Mouse (Mus musculus) limb, embryonic 13.5 days (tissue): ENCODE results near the gene Prss57. TPM values are rescaled to one million over a fixed set of nuclear protein-coding genes. Genes with fewer than 3 reads are reported as not detected.
A peak's percentile ranks its signal among the peaks of the same experiment; 100 is the strongest.

Experiments
- ATAC-seq: fragments of 200-750 bp; cut with Nextera tagmentation; 2 replicates; pipeline ENCODE4 v1.8.0; 2017; ENCODE audit warnings: low read depth, moderate number of reproducible peaks, moderate TSS enrichment; ENCODE audit not compliant: low FRiP score
- H3K27ac ChIP-seq: fragments of 300-500 bp; sonication (generic); 2 replicates; pipeline ENCODE4 v1.5.1; 2015; ENCODE audit warnings: inconsistent platforms, mild to moderate bottlenecking, moderate library complexity
- H3K27me3 ChIP-seq: fragments of 300-500 bp; sonication (generic); 2 replicates; pipeline ENCODE4 v1.6.1; 2015; ENCODE audit warnings: mild to moderate bottlenecking, inconsistent platforms
- H3K36me3 ChIP-seq: fragments of 300-500 bp; sonication (generic); 2 replicates; pipeline ENCODE4 v1.6.1; 2015; ENCODE audit warnings: inconsistent platforms, mild to moderate bottlenecking, moderate library complexity
- H3K4me1 ChIP-seq: fragments of 300-500 bp; sonication (generic); 2 replicates; pipeline ENCODE4 v1.6.1; 2015; ENCODE audit warnings: inconsistent platforms
- H3K4me2 ChIP-seq: fragments of 300-500 bp; sonication (generic); replicated peaks from 2 replicates; pipeline ENCODE4 v1.6.1; 2015; ENCODE audit warnings: inconsistent platforms, mild to moderate bottlenecking, moderate library complexity
- H3K4me3 ChIP-seq: fragments of 300-500 bp; sonication (generic); 2 replicates; pipeline ENCODE4 v1.5.1; 2015; ENCODE audit warnings: moderate library complexity, mild to moderate bottlenecking, inconsistent platforms
- H3K9ac ChIP-seq: fragments of 300-500 bp; sonication (generic); 2 replicates; pipeline ENCODE4 v1.6.1; 2015; ENCODE audit warnings: mild to moderate bottlenecking, inconsistent platforms
- H3K9me3 ChIP-seq: fragments of 300-500 bp; sonication (generic); 2 replicates; pipeline ENCODE4 v1.6.1; 2016; ENCODE audit warnings: inconsistent platforms
- WGBS: fragments of 180-500 bp; shearing (Covaris S2); methylation state at CpG from one replicate; pipeline ENCODE4 v1.1.7; 2015; 5-methylcytosine and 5-hydroxymethylcytosine counted together
- polyA plus RNA-seq: library from polyadenylated mRNA; unstranded; fragments of >200 nt; fragmentation: Nextera tagmentation; extraction: Ambion mirVana; gene quantifications from 2 replicates; pipeline ENCODE4 v1.2.1, GENCODE M21; 2015

Gene Prss57
- polyA plus RNA-seq: 0.11 TPM in 1 of 2 replicates, not detected in the other

DNA sequence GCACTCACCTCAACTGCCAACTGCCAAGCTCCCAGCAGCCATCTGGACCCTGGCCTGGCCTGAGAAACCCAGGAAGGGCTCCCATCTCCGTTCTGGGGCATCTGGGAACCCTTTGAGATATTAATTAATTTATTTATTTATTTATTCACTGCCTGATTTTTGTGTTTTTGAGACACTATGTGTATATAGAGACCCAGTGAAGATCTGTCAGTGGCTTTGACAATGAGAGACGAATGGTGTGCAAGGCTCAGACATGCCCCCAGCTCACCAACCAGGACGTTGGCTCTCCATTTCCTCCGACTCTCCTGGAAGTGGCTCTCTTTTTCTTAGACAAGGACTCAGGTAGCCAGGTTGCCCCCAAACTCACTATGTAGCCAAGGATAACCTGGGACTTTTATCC, at the start of gene Prss57:
Prss57 (minus strand) TSS at position 101 of the 400 bp plus-strand sequence.
- H3K9me3 ChIP-seq: no peaks in the 10 kb centered on the region
- peaks cover 16% of the 10 kb centered on the region for H3K4me1 ChIP-seq
- no peak within 1 kb of the TSS for H3K9ac ChIP-seq
- 82% methylated on average over 4 of the region's 4 CpGs for WGBS
- H3K36me3 ChIP-seq: no peaks in the 10 kb centered on the region; the same call in 1 of the 2 replicates
- ATAC-seq: no peak
- H3K27ac ChIP-seq: no peak within 1 kb of the TSS
- no peak within 1 kb of the TSS for H3K4me2 ChIP-seq
- no peaks in the 10 kb centered on the region; the same call in 1 of the 2 replicates for H3K27me3 ChIP-seq
- no peak within 1 kb of the TSS for H3K4me3 ChIP-seq

DNA sequence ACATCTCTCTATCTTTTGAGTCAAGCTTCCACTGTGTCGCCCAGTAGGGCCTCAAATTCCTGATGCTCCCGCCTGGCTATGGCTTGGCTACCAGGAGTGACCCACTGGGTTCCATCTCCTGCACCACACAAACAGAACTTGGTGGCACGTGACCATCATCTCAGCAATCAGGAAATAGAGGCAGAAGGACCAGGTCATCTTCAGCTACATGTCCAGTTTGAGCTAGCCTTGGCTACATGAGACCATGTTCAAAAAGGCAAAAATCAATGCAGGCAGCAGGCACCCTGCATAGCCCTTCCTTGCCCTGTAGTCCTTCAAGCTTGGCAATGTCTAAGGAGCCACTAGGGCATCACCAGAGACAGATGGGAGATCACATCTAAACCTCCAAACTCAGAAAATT, 49.3 kb upstream of the Prss57 start:
- no peaks in the 10 kb centered on the region for H3K36me3 ChIP-seq
- H3K9ac ChIP-seq: no peak overlapping the region
- no peaks in the 10 kb centered on the region for H3K27me3 ChIP-seq
- H3K4me3 ChIP-seq: no peak overlapping the region
- peak overlapping the region; percentile 72 for H3K4me2 ChIP-seq
- 90% methylated on average over 3 of the region's 3 CpGs for WGBS
- ATAC-seq: no peak
- peak overlapping the region; percentile 97 for H3K27ac ChIP-seq
- H3K4me1 ChIP-seq: peaks cover 32% of the 10 kb centered on the region
- H3K9me3 ChIP-seq: no peaks in the 10 kb centered on the region

DNA sequence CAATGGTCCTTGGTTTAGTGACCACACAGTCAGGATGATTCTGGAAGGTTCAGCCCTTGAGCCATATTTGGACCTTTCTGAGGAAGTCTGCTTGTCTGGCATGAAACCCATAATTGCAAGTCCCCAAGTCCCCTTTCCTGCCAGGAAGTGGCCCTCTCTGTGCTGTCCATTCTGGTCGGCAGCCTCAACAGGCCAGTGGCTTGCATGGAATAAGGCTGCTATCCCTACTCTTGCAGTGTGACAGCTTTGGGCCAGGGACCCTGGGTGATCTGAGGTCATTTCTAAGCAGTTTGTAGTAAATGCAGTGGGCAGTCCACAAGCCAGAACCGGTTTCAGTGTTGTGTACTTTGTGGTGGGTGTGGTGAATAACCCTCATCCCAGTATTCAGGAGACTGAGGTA, 47.4 kb upstream of the Prss57 start:
- Histone ChIP-seq H3K27me3 (no peaks in the 10 kb centered on the region), H3K4me2 (no peak overlapping the region), H3K9ac (no peak overlapping the region), H3K4me1 (peaks cover 25% of the 10 kb centered on the region), H3K4me3 (no peak overlapping the region), H3K36me3 (no peaks in the 10 kb centered on the region), H3K27ac (no peak overlapping the region), H3K9me3 (no peaks in the 10 kb centered on the region)
- WGBS: 59% methylated on average over 2 of the region's 2 CpGs
- no peak for ATAC-seq

DNA sequence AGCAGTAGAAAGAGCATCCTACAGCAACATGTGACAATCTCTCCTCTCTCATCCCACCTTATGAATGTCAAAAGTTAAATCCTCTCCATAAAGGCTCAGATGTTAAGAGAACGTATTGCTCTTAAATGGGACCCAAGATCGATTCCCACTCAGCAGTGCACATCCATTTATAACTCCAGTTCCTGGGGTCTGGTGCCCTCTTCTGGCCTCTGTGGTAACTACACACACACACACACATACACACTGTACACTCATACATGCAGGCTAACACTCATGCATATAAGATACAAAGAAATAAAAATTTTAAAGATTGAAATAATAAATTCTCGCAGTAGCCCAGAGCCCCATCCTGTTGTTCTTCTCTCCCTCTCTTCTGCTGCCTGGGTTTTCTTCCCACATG, 46.2 kb upstream of the Prss57 start:
- H3K4me3 ChIP-seq: no peak overlapping the region
- H3K9ac ChIP-seq: no peak overlapping the region
- 93% methylated on average over 3 of the region's 3 CpGs for WGBS
- no peak overlapping the region for H3K4me2 ChIP-seq
- peaks cover 18% of the 10 kb centered on the region for H3K4me1 ChIP-seq
- no peak overlapping the region for H3K27ac ChIP-seq
- H3K27me3 ChIP-seq: no peaks in the 10 kb centered on the region
- no peaks in the 10 kb centered on the region for H3K9me3 ChIP-seq
- no peaks in the 10 kb centered on the region for H3K36me3 ChIP-seq
- ATAC-seq: no peak

DNA sequence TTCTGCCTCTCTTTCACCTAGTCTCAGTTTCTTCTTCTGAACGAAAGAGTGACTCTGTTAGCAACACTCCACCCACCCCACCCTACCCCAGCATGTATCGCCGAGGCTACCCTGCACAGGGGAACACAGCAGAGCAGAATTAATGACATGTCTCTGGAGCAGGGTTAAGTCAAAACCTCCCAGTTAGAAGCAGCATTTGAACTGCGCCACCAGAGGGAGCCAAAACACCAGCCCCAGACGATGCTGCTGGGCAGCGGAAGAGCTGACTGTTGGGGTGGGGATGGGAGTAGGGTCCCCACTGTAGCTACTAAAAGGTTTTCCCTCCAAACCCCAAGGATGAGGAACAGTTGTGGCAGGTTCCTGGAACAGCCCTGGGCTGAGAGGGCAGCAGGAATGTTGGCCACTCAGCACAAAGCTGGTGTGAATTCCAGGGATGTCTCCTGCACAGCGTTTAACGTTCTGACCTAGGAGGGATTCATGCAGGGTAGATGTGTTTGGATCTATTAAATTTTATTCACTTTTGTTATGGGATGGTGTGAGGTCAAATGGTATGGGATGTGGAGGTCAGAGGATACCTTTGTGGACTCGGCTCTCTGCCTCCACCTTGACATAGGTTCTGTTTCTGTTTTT, 44.1 kb upstream of the Prss57 start:
- 19% methylated on average over 9 of the region's 9 CpGs for WGBS
- Histone ChIP-seq H3K4me2 (no peak overlapping the region), H3K9me3 (no peaks in the 10 kb centered on the region), H3K27me3 (no peaks in the 10 kb centered on the region), H3K9ac (no peak overlapping the region), H3K4me1 (peaks cover 13% of the 10 kb centered on the region; the same call in 1 of the 2 replicates), H3K4me3 (no peak overlapping the region), H3K27ac (no peak overlapping the region), H3K36me3 (no peaks in the 10 kb centered on the region)
- ATAC-seq: peak; percentile 51

DNA sequence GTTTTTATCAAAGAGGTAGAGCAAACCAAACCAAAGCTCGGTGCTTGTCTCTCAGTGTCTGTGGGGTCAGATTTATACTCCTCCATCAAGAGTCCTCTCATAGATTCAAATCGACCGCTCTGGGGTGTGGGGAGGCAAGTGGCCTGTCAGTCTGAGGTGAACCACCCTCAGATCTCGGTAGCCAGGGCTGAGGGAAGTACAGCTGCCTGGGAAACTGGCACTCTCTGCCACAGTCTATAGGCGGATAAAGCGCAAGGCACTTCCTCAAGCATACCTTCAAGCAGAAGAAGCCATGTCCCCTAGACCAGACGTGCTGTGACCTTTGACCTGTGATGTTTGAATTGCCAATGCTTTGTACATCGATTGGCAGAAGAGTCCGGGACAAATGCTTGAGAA, 42.0 kb upstream of the Prss57 start:
- no peak for ATAC-seq

DNA sequence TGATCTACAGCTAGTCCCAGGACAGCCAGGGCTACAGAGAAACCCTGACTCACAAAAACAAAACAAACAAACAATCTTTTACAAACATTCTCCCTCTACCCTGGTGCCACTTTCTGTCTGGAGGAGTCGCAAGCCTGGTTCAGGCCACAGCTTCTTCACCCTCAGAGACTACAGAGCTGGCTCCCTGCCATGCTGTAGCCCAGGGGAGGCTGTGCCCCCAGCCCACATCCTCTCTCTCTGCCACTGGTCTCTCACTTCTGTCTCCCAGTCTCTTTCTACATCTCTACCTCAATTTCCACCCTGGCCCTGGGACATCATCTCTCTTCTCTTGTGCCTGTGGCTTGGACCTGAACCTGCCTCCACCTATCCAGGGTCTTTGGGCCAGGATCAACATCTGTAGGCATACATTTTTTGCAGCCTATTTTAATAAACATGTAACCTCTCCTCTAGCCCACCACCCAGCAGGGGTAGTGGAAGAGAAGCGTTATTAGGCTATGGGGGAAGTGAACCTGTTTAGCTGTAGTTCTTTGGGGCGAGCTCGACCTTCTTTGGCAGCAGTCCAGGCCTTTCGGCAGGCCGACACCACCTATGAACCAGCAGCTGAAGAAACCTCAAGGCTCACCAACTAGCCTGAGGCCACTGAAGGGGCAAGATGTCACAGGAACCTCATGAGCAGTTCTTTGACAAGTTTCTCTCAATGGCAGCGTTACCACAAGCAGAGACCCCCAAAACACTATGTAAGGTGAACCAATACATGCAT, 41.4 kb upstream of the Prss57 start:
- ATAC-seq: no peak
- WGBS: 60% methylated on average over 7 of the region's 7 CpGs

More for the DNA sequence above, 42.0 kb upstream of the Prss57 start:
- Histone ChIP-seq H3K4me1 (peaks cover 13% of the 10 kb centered on the region; the same call in 1 of the 2 replicates), H3K36me3 (no peaks in the 10 kb centered on the region), H3K4me2 (no peak overlapping the region), H3K27me3 (no peaks in the 10 kb centered on the region), H3K4me3 (no peak overlapping the region), H3K9me3 (no peaks in the 10 kb centered on the region), H3K27ac (no peak overlapping the region), H3K9ac (no peak overlapping the region)
- WGBS: 76% methylated on average over 9 of the region's 9 CpGs

DNA sequence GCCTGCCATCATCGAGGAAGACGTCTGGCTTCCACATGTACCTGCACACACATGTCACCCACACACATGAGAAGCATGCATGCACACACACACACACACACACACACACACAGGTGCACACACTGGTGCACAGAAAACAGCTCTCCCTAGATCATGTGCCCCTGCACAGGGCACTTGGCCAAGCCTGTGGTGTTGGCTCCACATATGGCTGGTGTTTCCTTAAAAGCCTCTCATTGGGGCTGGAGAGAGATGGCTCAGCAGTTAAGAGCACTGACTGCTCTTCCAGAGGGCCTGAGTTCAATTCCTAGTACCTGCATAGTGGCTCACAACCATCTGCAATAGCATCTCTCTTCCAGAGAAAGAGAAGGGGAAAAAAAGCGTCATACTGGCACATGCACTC, 40.8 kb upstream of the Prss57 start:
- Histone ChIP-seq H3K27me3 (no peaks in the 10 kb centered on the region), H3K9me3 (no peaks in the 10 kb centered on the region), H3K4me3 (no peak overlapping the region), H3K27ac (no peak overlapping the region), H3K36me3 (no peaks in the 10 kb centered on the region), H3K4me1 (peaks cover 13% of the 10 kb centered on the region; the same call in 1 of the 2 replicates), H3K4me2 (no peak overlapping the region), H3K9ac (no peak overlapping the region)
- ATAC-seq: no peak
- 76% methylated on average over 3 of the region's 3 CpGs for WGBS

More for the DNA sequence above, 41.4 kb upstream of the Prss57 start:
- Histone ChIP-seq H3K9ac (no peak overlapping the region), H3K27ac (no peak overlapping the region), H3K4me2 (no peak overlapping the region), H3K9me3 (no peaks in the 10 kb centered on the region), H3K4me1 (peaks cover 13% of the 10 kb centered on the region; the same call in 1 of the 2 replicates), H3K27me3 (no peaks in the 10 kb centered on the region), H3K36me3 (no peaks in the 10 kb centered on the region), H3K4me3 (no peak overlapping the region)

DNA sequence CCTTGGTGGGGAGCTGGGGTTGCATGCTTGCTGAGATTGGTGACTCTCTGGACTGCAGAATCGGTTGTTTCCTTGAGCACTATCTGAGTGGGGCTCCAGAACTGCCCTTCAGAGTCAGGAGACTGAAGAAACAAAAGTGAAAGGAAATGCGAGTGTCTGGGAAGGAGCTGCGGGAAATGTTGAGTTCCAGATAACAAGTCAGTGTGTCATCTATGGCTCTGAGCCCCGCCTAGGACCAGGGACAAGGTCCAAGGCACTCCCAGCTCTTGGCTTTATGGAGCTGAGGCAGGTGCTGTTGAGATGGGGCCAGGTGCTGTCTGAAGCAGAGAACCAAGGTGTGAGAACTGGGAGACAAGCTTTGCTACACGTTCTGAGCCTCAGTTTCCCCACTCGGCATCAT, 33.7 kb upstream of the Prss57 start:
- Histone ChIP-seq H3K27ac (no peak overlapping the region), H3K4me3 (no peak overlapping the region), H3K4me2 (no peak overlapping the region), H3K36me3 (peaks cover 17% of the 10 kb centered on the region), H3K9me3 (no peaks in the 10 kb centered on the region), H3K9ac (no peak overlapping the region), H3K27me3 (no peaks in the 10 kb centered on the region), H3K4me1 (peaks cover 21% of the 10 kb centered on the region)
- no peak for ATAC-seq
- WGBS: 65% methylated on average over 6 of the region's 6 CpGs

DNA sequence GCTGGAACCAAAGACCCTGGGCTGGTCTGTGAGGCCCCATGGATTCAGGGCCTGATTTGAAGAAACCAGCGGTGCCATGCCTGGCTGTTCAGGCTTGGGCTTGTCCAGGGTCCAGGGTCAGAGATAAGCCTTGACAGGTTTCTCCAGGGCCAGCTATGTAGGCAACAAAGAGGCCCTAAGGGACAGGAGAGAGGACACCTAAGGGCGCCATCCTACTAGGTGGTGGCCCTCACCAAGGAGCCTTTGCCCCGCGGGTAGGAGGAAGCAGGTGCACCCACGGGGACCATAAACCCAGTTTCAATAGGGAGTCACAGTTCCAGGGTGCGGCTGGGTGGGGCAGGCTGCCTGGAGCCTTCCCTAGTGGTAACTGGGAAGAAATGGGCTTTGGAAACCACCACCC, 32.2 kb upstream of the Prss57 start:
- WGBS: 70% methylated on average over 6 of the region's 6 CpGs
- ATAC-seq: no peak
- Histone ChIP-seq H3K4me3 (no peak overlapping the region), H3K36me3 (peaks cover 25% of the 10 kb centered on the region), H3K4me1 (peaks cover 21% of the 10 kb centered on the region), H3K27ac (peak overlapping the region; percentile 44; the same call in 1 of the 2 replicates), H3K9me3 (no peaks in the 10 kb centered on the region), H3K27me3 (no peaks in the 10 kb centered on the region), H3K4me2 (no peak overlapping the region; the same call in 1 of the 2 replicates), H3K9ac (peak overlapping the region; percentile 2; the same call in 1 of the 2 replicates)

DNA sequence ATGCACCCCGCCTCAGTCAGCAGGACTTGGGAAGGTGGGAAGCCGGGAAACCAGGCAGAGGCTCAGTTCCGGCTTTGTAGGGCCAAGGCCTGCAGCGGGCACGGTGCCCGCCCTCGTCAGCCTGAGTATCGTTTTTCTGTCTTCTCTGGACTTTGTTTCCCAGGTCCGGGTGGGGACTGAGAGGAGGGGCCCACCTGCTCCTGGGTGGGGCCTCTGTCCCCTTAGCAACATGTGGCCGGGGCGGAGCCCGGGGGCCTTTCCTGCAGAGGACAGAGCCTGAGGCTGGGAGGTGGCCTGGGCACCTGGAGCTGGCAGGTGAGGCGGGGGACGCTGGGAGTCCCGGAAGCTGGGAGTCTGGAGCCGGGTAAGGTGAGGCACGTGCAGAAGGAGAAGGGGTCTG, 31.6 kb upstream of the Prss57 start:
- no peaks in the 10 kb centered on the region for H3K9me3 ChIP-seq
- H3K27me3 ChIP-seq: no peaks in the 10 kb centered on the region
- no peak overlapping the region for H3K27ac ChIP-seq
- 31% methylated on average over 17 of the region's 17 CpGs for WGBS
- peak; percentile 17; the same call in 1 of the 2 replicates for ATAC-seq
- peak overlapping the region; percentile 58 for H3K9ac ChIP-seq
- H3K4me2 ChIP-seq: peak overlapping the region; percentile 45
- H3K4me3 ChIP-seq: no peak overlapping the region
- peaks cover 25% of the 10 kb centered on the region for H3K36me3 ChIP-seq
- H3K4me1 ChIP-seq: peaks cover 21% of the 10 kb centered on the region

DNA sequence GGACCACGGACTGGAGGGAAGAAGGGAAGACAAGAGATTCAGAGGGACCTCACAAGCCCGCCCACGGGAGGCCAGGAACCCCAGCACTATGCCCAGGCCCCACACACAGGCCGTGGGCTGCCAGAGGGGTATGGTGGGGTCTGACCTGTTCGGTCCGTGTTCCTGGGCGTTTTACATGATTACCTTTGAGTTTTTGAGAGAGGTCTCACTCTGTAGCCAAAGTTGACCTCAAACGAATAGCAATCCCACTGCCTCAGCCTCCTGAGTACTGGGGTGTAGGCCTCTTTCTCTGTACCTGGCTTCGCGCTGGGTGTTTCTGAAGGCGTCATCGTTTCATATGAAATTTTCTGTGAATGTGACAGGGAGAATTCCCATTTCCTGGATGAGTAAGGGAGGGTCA, 31.0 kb upstream of the Prss57 start:
- H3K9ac ChIP-seq: no peak overlapping the region
- 86% methylated on average over 12 of the region's 12 CpGs for WGBS
- H3K27ac ChIP-seq: no peak overlapping the region
- H3K9me3 ChIP-seq: no peaks in the 10 kb centered on the region
- H3K4me3 ChIP-seq: no peak overlapping the region
- no peak overlapping the region for H3K4me2 ChIP-seq
- H3K36me3 ChIP-seq: peaks cover 31% of the 10 kb centered on the region
- no peaks in the 10 kb centered on the region for H3K27me3 ChIP-seq
- ATAC-seq: no peak
- H3K4me1 ChIP-seq: peaks cover 21% of the 10 kb centered on the region
